In the genomic region with DNA sequence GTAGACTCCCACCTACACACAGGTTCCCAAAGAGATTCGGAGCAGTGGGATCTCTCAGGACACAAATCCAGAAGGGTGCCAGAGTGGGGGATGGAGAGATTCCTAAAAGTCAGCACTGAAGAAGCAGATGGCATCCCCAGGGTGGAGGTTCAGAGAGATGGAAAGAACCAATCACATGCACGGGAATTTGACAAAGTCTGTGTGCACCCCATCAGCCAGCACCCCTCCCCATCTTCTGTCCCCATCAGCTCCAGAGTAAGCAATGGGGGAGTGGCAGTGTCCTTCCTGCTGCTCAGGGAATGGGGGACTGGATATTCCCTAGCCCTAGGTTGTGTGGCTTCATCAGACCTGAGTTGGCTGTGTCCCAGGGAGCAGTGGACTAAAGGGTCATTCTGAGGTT, we compare ENCODE assay signal across 10 mouse cellular contexts. TPM values are rescaled to one million over a fixed set of nuclear protein-coding genes. Genes with fewer than 3 reads are reported as not detected.
DNase-seq lines count a peak whose midpoint lies in the region; ATAC-seq and TF ChIP-seq lines count a peak whose summit lies in the region.
"Had no signal": no experiment of that assay in that cellular context is flagged by ENCODE, and none has a peak within 500 bp of the region (broad histone marks: within the 10 kb centered on the region; RNA-seq: fewer than 3 reads in every experiment).

No protein-coding gene starts in this region.

- WGBS in heart, embryonic 16.5 days, result 3% methylated on average over 2 of the region's 2 CpGs
- WGBS in cerebellum, adult 2 months, result 0% methylated on average over 2 of the region's 2 CpGs
- 18% methylated on average over 2 of the region's 2 CpGs for WGBS in forebrain, postnatal 0 days
- 6% methylated on average over 2 of the region's 2 CpGs for WGBS in liver, postnatal 0 days (ENCODE audit: insufficient replicate concordance)

- no peak for TF ChIP-seq CTCF in cerebellum, adult 2 months (IDR thresholded peaks at IDR 0.05; ENCODE audit: borderline replicate concordance, insufficient read depth, low read depth, low read length)
- no peak for TF ChIP-seq CTCF in forebrain, postnatal 0 days (IDR thresholded peaks at IDR 0.05; ENCODE audit: low read depth)
- TF ChIP-seq CTCF in liver, postnatal 0 days (IDR thresholded peaks at IDR 0.05; ENCODE audit: low read depth), result no peak

- H3K36me3 ChIP-seq in heart, embryonic 16.5 days (ENCODE audit: control insufficient read depth, insufficient read depth), result no peaks in the 10 kb centered on the region
- H3K36me3 ChIP-seq in forebrain, postnatal 0 days (ENCODE audit: insufficient read depth), result no peaks in the 10 kb centered on the region
- no peaks in the 10 kb centered on the region for H3K36me3 ChIP-seq in liver, postnatal 0 days (replicated peaks; ENCODE audit: insufficient read depth, low read length)
- H3K36me3 ChIP-seq: liver, embryonic 15.5 days had no signal

- peak overlapping the region; percentile 70 for H3K4me3 ChIP-seq in heart, embryonic 16.5 days (ENCODE audit: low read length)
- H3K4me3 ChIP-seq in cerebellum, adult 2 months (replicated peaks; ENCODE audit: insufficient read depth, low read depth, low read length), result peak overlapping the region; percentile 77
- 0 out of 2 replicates have a peak overlapping the region, but pooled peaks have one; percentile 24 for H3K4me3 ChIP-seq in forebrain, postnatal 0 days (ENCODE audit: low read depth, low read length)
- H3K4me3 ChIP-seq in liver, postnatal 0 days (ENCODE audit: low read depth, low read length), result peak overlapping the region; percentile 34; the same call in 1 of the 2 replicates
- H3K4me3 ChIP-seq: liver, embryonic 15.5 days had no signal

- peaks cover 6% of the 10 kb centered on the region; the same call in 1 of the 2 replicates for H3K27me3 ChIP-seq in heart, embryonic 16.5 days (ENCODE audit: control insufficient read depth, insufficient read depth, low read length)
- no peaks in the 10 kb centered on the region for H3K27me3 ChIP-seq in cerebellum, adult 2 months (ENCODE audit: control insufficient read depth, insufficient read depth, low read length)
- peaks cover 3% of the 10 kb centered on the region; the same call in 1 of the 2 replicates for H3K27me3 ChIP-seq in forebrain, postnatal 0 days (ENCODE audit: insufficient read depth, low read length)
- peaks cover 38% of the 10 kb centered on the region for H3K27me3 ChIP-seq in liver, postnatal 0 days (ENCODE audit: insufficient read depth, low read length)

- peaks cover 42% of the 10 kb centered on the region for H3K4me1 ChIP-seq in heart, embryonic 16.5 days (ENCODE audit: control insufficient read depth, insufficient read depth, low read length)
- peaks cover 9% of the 10 kb centered on the region for H3K4me1 ChIP-seq in cerebellum, adult 2 months (ENCODE audit: control insufficient read depth, insufficient read depth, low read length)
- H3K4me1 ChIP-seq in forebrain, postnatal 0 days (ENCODE audit: insufficient read depth), result peaks cover 10% of the 10 kb centered on the region
- peaks cover 7% of the 10 kb centered on the region; the same call in 1 of the 2 replicates for H3K4me1 ChIP-seq in liver, postnatal 0 days (ENCODE audit: insufficient read depth)
- H3K4me1 ChIP-seq: liver, embryonic 15.5 days had no signal

- ATAC-seq in heart, embryonic 16.5 days (replicated peaks; ENCODE audit: extremely low read depth, insufficient read depth, low FRiP score), result no peak
- peak; percentile 78 for ATAC-seq in forebrain, postnatal 0 days
- 0 out of 2 replicates have a peak, but pooled peaks have one; percentile 24 for ATAC-seq in liver, postnatal 0 days
- ATAC-seq in megakaryocyte progenitor cell, adult 5-6 weeks (replicated peaks; ENCODE audit: poor library complexity), result no peak

- DNase-seq in heart, postnatal 25 days (ENCODE audit: low spot score), result no peak
- DNase-seq in cerebellum, adult 2 months, result peak; percentile 82 to 92
- DNase-seq in forebrain, postnatal 0 days, result peak; percentile 45
- DNase-seq in liver, postnatal 0 days, result no peak
- DNase-seq in urinary bladder, postnatal 25 days (ENCODE audit: low spot score), result no peak
- no peak for DNase-seq in gastrocnemius, adult 8-10 months (ENCODE audit: low spot score in 2 of 2)

- peak overlapping the region; percentile 72 for H3K4me2 ChIP-seq in heart, embryonic 16.5 days (ENCODE audit: low read depth, low read length)
- H3K4me2 ChIP-seq in forebrain, postnatal 0 days (ENCODE audit: low read depth), result peak overlapping the region; percentile 49
- H3K4me2 ChIP-seq in liver, postnatal 0 days (ENCODE audit: low read depth, low read length), result no peak overlapping the region

- TF ChIP-seq POLR2A in cerebellum, adult 2 months (IDR thresholded peaks at IDR 0.05; ENCODE audit: borderline replicate concordance, insufficient read depth, low read length), result peak; percentile 73; the same call in 1 of the 2 replicates

- TF ChIP-seq EP300 in liver, postnatal 0 days (IDR thresholded peaks at IDR 0.05; ENCODE audit: low read depth), result no peak

- H3K9me3 ChIP-seq in heart, embryonic 16.5 days (replicated peaks; ENCODE audit: control insufficient read depth, low read length), result no peaks in the 10 kb centered on the region
- no peaks in the 10 kb centered on the region for H3K9me3 ChIP-seq in forebrain, postnatal 0 days (ENCODE audit: low read length)
- no peaks in the 10 kb centered on the region for H3K9me3 ChIP-seq in liver, postnatal 0 days (ENCODE audit: low read length)
- H3K9me3 ChIP-seq: liver, embryonic 15.5 days had no signal

- H3K9ac ChIP-seq in heart, embryonic 16.5 days (ENCODE audit: low read length), result peak overlapping the region; percentile 88
- peak overlapping the region; percentile 25; the same call in 1 of the 2 replicates for H3K9ac ChIP-seq in forebrain, postnatal 0 days
- H3K9ac ChIP-seq in liver, postnatal 0 days (replicated peaks), result no peak overlapping the region
- H3K9ac ChIP-seq: liver, embryonic 15.5 days had no signal

- intact Hi-C loops in heart, postnatal 25 days (cut with DNase I), result no loop called here

- H3K27ac ChIP-seq in heart, embryonic 16.5 days (ENCODE audit: low read length), result peak overlapping the region; percentile 87
- H3K27ac ChIP-seq in cerebellum, adult 2 months (ENCODE audit: insufficient read depth, low read length), result peak overlapping the region; percentile 98
- no peak overlapping the region for H3K27ac ChIP-seq in forebrain, postnatal 0 days (ENCODE audit: low read depth, low read length)
- no peak overlapping the region for H3K27ac ChIP-seq in liver, postnatal 0 days (ENCODE audit: low read depth)
- H3K27ac ChIP-seq: liver, embryonic 15.5 days had no signal

RNA-seq across cellular contexts. Expression of gene Epn3, which starts 0.7 kb away (rescaled TPM):
- 13.6 and 17.9 TPM in 2 replicates for polyA plus RNA-seq in heart, embryonic 16.5 days (2015; fragmentation: Nextera tagmentation; extraction: Ambion mirVana)
- 10 to 100 TPM; 26.7 to 29.7 TPM for total RNA-seq in heart, postnatal 25 days (2021)
- 31.1 and 35.9 TPM in 2 replicates for polyA plus RNA-seq in cerebellum, adult 2 months (2012; rRNA removed)
- total RNA-seq in forebrain, postnatal 0 days (2014; rRNA removed), result 2.0 and 2.5 TPM in 2 replicates
- 0.96 and 1.4 TPM in 2 replicates for polyA plus RNA-seq in forebrain, postnatal 0 days (2015; fragmentation: Nextera tagmentation; extraction: Ambion mirVana)
- 0.21 and 0.22 TPM in 2 replicates for polyA plus RNA-seq in liver, postnatal 0 days (2015; fragmentation: Nextera tagmentation; extraction: Ambion mirVana)
- not detected in 2 replicates for total RNA-seq in megakaryocyte progenitor cell, adult 5-6 weeks (2015)
- total RNA-seq in megakaryocyte progenitor cell, adult 5-6 weeks (2017), result 0.03 TPM in 1 of 2 replicates, not detected in the other
- total RNA-seq in gastrocnemius, adult 8-10 months (2022), result under 1 TPM in 1 of 4 experiments, not detected in 3; 0.11 TPM
- total RNA-seq: common myeloid progenitor, adult 5-6 weeks had no signal

RNA-seq across cellular contexts. Expression of gene Spata20, which starts 13.1 kb away (rescaled TPM):
- polyA plus RNA-seq in heart, embryonic 16.5 days (2015; fragmentation: Nextera tagmentation; extraction: Ambion mirVana), result 0.08 and 0.25 TPM in 2 replicates
- total RNA-seq in heart, postnatal 25 days (2021), result under 1 TPM; 0.34 to 0.42 TPM
- 1.5 and 1.9 TPM in 2 replicates for polyA plus RNA-seq in cerebellum, adult 2 months (2012; rRNA removed)
- 0.92 and 3.1 TPM in 2 replicates for total RNA-seq in forebrain, postnatal 0 days (2014; rRNA removed)
- 0.99 and 2.3 TPM in 2 replicates for polyA plus RNA-seq in forebrain, postnatal 0 days (2015; fragmentation: Nextera tagmentation; extraction: Ambion mirVana)
- polyA plus RNA-seq in liver, postnatal 0 days (2015; fragmentation: Nextera tagmentation; extraction: Ambion mirVana), result not detected in 2 replicates
- not detected in 2 replicates for total RNA-seq in megakaryocyte progenitor cell, adult 5-6 weeks (2015)
- not detected in 2 replicates for total RNA-seq in megakaryocyte progenitor cell, adult 5-6 weeks (2017)
- total RNA-seq in gastrocnemius, adult 8-10 months (2022), result not detected
- total RNA-seq: common myeloid progenitor, adult 5-6 weeks had no signal
- polyA plus RNA-seq: liver, embryonic 15.5 days had no signal

RNA-seq across cellular contexts. Expression of gene Mycbpap, which starts 22.5 kb away (rescaled TPM):
- 5.7 and 9.1 TPM in 2 replicates for polyA plus RNA-seq in heart, embryonic 16.5 days (2015; fragmentation: Nextera tagmentation; extraction: Ambion mirVana)
- total RNA-seq in heart, postnatal 25 days (2021), result 1 to 10 TPM in 1 of 2 experiments, under 1 TPM in 1; 0.68 to 1.1 TPM
- 3.6 and 4.9 TPM in 2 replicates for polyA plus RNA-seq in cerebellum, adult 2 months (2012; rRNA removed)
- 0.77 and 2.1 TPM in 2 replicates for total RNA-seq in forebrain, postnatal 0 days (2014; rRNA removed)
- polyA plus RNA-seq in forebrain, postnatal 0 days (2015; fragmentation: Nextera tagmentation; extraction: Ambion mirVana), result 1.5 and 1.7 TPM in 2 replicates
- 0.13 TPM in 1 of 2 replicates, not detected in the other for polyA plus RNA-seq in liver, postnatal 0 days (2015; fragmentation: Nextera tagmentation; extraction: Ambion mirVana)
- total RNA-seq in megakaryocyte progenitor cell, adult 5-6 weeks (2015), result not detected in 2 replicates
- total RNA-seq in megakaryocyte progenitor cell, adult 5-6 weeks (2017), result 0.20 and 2.5 TPM in 2 replicates
- not detected for total RNA-seq in gastrocnemius, adult 8-10 months (2022)
- polyA plus RNA-seq: liver, embryonic 15.5 days had no signal

RNA-seq across cellular contexts. Expression of gene Cacna1g, which starts 25.0 kb away (rescaled TPM):
- polyA plus RNA-seq in heart, embryonic 16.5 days (2015; fragmentation: Nextera tagmentation; extraction: Ambion mirVana), result 5.8 and 7.6 TPM in 2 replicates
- total RNA-seq in heart, postnatal 25 days (2021), result 10 to 100 TPM; 15.4 to 21.5 TPM
- 199 and 248 TPM in 2 replicates for polyA plus RNA-seq in cerebellum, adult 2 months (2012; rRNA removed)
- total RNA-seq in forebrain, postnatal 0 days (2014; rRNA removed), result 47.1 and 62.9 TPM in 2 replicates
- 5.3 and 5.8 TPM in 2 replicates for polyA plus RNA-seq in forebrain, postnatal 0 days (2015; fragmentation: Nextera tagmentation; extraction: Ambion mirVana)
- 0.14 and 0.29 TPM in 2 replicates for polyA plus RNA-seq in liver, postnatal 0 days (2015; fragmentation: Nextera tagmentation; extraction: Ambion mirVana)
- not detected in 2 replicates for total RNA-seq in megakaryocyte progenitor cell, adult 5-6 weeks (2015)
- total RNA-seq in megakaryocyte progenitor cell, adult 5-6 weeks (2017), result not detected in 2 replicates
- total RNA-seq in gastrocnemius, adult 8-10 months (2022), result 1 to 10 TPM in 2 of 4 experiments, under 1 TPM in 2; 0.63 to 1.3 (median 0.86) TPM
- total RNA-seq: common myeloid progenitor, adult 5-6 weeks had no signal

RNA-seq across cellular contexts. Expression of gene Rsad1, which starts 50.0 kb away (rescaled TPM):
- polyA plus RNA-seq in heart, embryonic 16.5 days (2015; fragmentation: Nextera tagmentation; extraction: Ambion mirVana), result 7.3 and 8.0 TPM in 2 replicates
- total RNA-seq in heart, postnatal 25 days (2021), result 10 to 100 TPM; 11.3 to 11.5 TPM
- polyA plus RNA-seq in cerebellum, adult 2 months (2012; rRNA removed), result 19.7 and 20.8 TPM in 2 replicates
- total RNA-seq in forebrain, postnatal 0 days (2014; rRNA removed), result 12.2 and 12.6 TPM in 2 replicates
- 7.7 and 8.8 TPM in 2 replicates for polyA plus RNA-seq in forebrain, postnatal 0 days (2015; fragmentation: Nextera tagmentation; extraction: Ambion mirVana)
- 1.7 and 1.9 TPM in 2 replicates for polyA plus RNA-seq in liver, postnatal 0 days (2015; fragmentation: Nextera tagmentation; extraction: Ambion mirVana)
- total RNA-seq in megakaryocyte progenitor cell, adult 5-6 weeks (2015), result 4.4 and 5.0 TPM in 2 replicates
- 5.0 and 6.2 TPM in 2 replicates for total RNA-seq in megakaryocyte progenitor cell, adult 5-6 weeks (2017)
- total RNA-seq in gastrocnemius, adult 8-10 months (2022), result 1 to 10 TPM; 4.0 to 5.1 (median 4.4) TPM

Comparison
In these comparisons a context has a peak if more than half of its experiments do, and no peak if none do; other contexts are left out.
1. ATAC-seq: peak in forebrain, postnatal 0 days (single experiment) and liver, postnatal 0 days (single experiment); none in heart, embryonic 16.5 days (single experiment) and megakaryocyte progenitor cell, adult 5-6 weeks (single experiment).
2. H3K27ac ChIP-seq: peak in heart, embryonic 16.5 days (single experiment) and cerebellum, adult 2 months (single experiment); none in forebrain, postnatal 0 days (single experiment) and liver, postnatal 0 days (single experiment).
3. H3K4me3 ChIP-seq: peak in every context shown above with its lines; median percentile 77 in cerebellum, adult 2 months; 70 in heart, embryonic 16.5 days; 34 in liver, postnatal 0 days; 24 in forebrain, postnatal 0 days.
4. DNase-seq: peak in cerebellum, adult 2 months (2 of 2) and forebrain, postnatal 0 days (single experiment); none in heart, postnatal 25 days (single experiment), liver, postnatal 0 days (single experiment), urinary bladder, postnatal 25 days (single experiment) and gastrocnemius, adult 8-10 months (0 of 2).